Mouse (Mus musculus) C2C12 (cell line): ENCODE results near the gene Dedd. TPM values are rescaled to one million over a fixed set of nuclear protein-coding genes. Genes with fewer than 3 reads are reported as not detected.
A peak's percentile ranks its signal among the peaks of the same experiment; 100 is the strongest.

Experiments
- H3K27me3 ChIP-seq: one replicate; pipeline ENCODE4 v1.6.1; 2011; ENCODE audit not compliant: control insufficient read depth, insufficient read depth, insufficient read length
- H3K36me3 ChIP-seq: one replicate; pipeline ENCODE4 v1.6.1; 2011; ENCODE audit not compliant: control insufficient read depth, insufficient read depth
- H3K4me3 ChIP-seq: one replicate; pipeline ENCODE4 v1.5.1; 2011; ENCODE audit warnings: mild to moderate bottlenecking, control low read depth; ENCODE audit not compliant: poor library complexity, insufficient read depth, severe bottlenecking
- H3K79me2 ChIP-seq: one replicate; pipeline ENCODE4 v1.6.1; 2011; ENCODE audit not compliant: control insufficient read depth, insufficient read depth
- H3K79me3 ChIP-seq: one replicate; pipeline ENCODE4 v1.6.1; 2011; ENCODE audit warnings: low read depth, control low read depth
- H3ac ChIP-seq: one replicate; pipeline ENCODE3; 2011; ENCODE audit warnings: low read depth; ENCODE audit not compliant: control insufficient read depth, insufficient read length
- CEBPB ChIP-seq: IDR thresholded peaks from one replicate; pipeline ENCODE4 v1.6.1; 2011; ENCODE audit warnings: low read depth, mild to moderate bottlenecking, control low read depth, moderate library complexity
- CTCF ChIP-seq: IDR thresholded peaks from one replicate; pipeline ENCODE4 v1.5.1; 2011; ENCODE audit not compliant: control insufficient read depth, insufficient read depth, insufficient read length
- FOSL1 ChIP-seq: IDR thresholded peaks from one replicate; pipeline ENCODE4 v1.8.0; 2011; ENCODE audit warnings: mild to moderate bottlenecking, low read length; ENCODE audit not compliant: poor library complexity, insufficient read depth, severe bottlenecking
- MAX ChIP-seq: IDR thresholded peaks from one replicate; pipeline ENCODE4 v1.6.1; 2011; ENCODE audit warnings: mild to moderate bottlenecking, control low read depth
- MYOD1 ChIP-seq: IDR thresholded peaks from one replicate; pipeline ENCODE4 v1.6.1; 2011; ENCODE audit warnings: low read depth; ENCODE audit not compliant: control insufficient read depth, insufficient read length
- MYOG ChIP-seq: IDR thresholded peaks from one replicate; pipeline ENCODE4 v1.6.1; 2011; ENCODE audit not compliant: control insufficient read depth, insufficient read length; ENCODE audit errors: extremely low read depth
- USF1 ChIP-seq: IDR thresholded peaks from one replicate; pipeline ENCODE4 v1.6.1; 2011; ENCODE audit warnings: low read depth, mild to moderate bottlenecking, control low read depth, moderate library complexity
- polyA plus RNA-seq: library from polyadenylated mRNA; unstranded; fragments of >200 nt; fragmentation: generic; extraction: Trizol; gene quantifications from one replicate; pipeline ENCODE4 v1.2.1, GENCODE M21; 2012; ENCODE audit warnings: missing spikeins

Gene Dedd
- polyA plus RNA-seq, 1 experiment, result 44.8 TPM

- Histone ChIP-seq H3K79me3 (peaks cover 35% of the 10 kb centered on the region), H3K4me3 (no peak overlapping the region), H3K36me3 (peaks cover 36% of the 10 kb centered on the region), H3K27me3 (no peaks in the 10 kb centered on the region), H3ac (no peak overlapping the region), H3K79me2 (peaks cover 49% of the 10 kb centered on the region)
- TF ChIP-seq CTCF (no peak), CEBPB (no peak), MYOD1 (no peak), FOSL1 (no peak), MAX (no peak), MYOG (no peak), USF1 (no peak)
Observed at GRCm38 (mm10) chr1:171343922-171344677, 15.2 kb downstream of the Dedd start.

- H3ac ChIP-seq, result peak overlapping the region; percentile 18
- peaks cover 56% of the 10 kb centered on the region for H3K79me2 ChIP-seq
- peak overlapping the region; percentile 100 for H3K4me3 ChIP-seq
- peaks cover 40% of the 10 kb centered on the region for H3K79me3 ChIP-seq
- no peak for TF ChIP-seq FOSL1
- TF ChIP-seq USF1, result no peak
- TF ChIP-seq MAX, result no peak
- TF ChIP-seq CEBPB, result no peak
- no peak for TF ChIP-seq CTCF
- no peak for TF ChIP-seq MYOD1
- TF ChIP-seq MYOG, result no peak
- H3K36me3 ChIP-seq, result peaks cover 30% of the 10 kb centered on the region
- H3K27me3 ChIP-seq, result no peaks in the 10 kb centered on the region
Observed at GRCm38 (mm10) chr1:171344715-171345114, 15.8 kb downstream of the Dedd start.

GRCm38 (mm10) chr1:171345225-171346094 is 16.5 kb downstream of the Dedd start, which contains the start of the genes Nit1 and Pfdn2:
Gene Nit1 (minus strand): TSS chr1:171345646.
Gene Pfdn2 (plus strand): TSS chr1:171345670.
- H3ac ChIP-seq, result peak within 1 kb of the TSS; percentile 81
- peak within 1 kb of the TSS; percentile 100 for H3K4me3 ChIP-seq
- H3K27me3 ChIP-seq, result no peaks in the 10 kb centered on the region
- TF ChIP-seq USF1 (no peak), MYOG (no peak), CTCF (no peak), CEBPB (no peak), MYOD1 (no peak), FOSL1 (no peak), MAX (no peak)
- peaks cover 23% of the 10 kb centered on the region for H3K36me3 ChIP-seq
- peaks cover 47% of the 10 kb centered on the region for H3K79me3 ChIP-seq
- peaks cover 63% of the 10 kb centered on the region for H3K79me2 ChIP-seq

- TF ChIP-seq USF1 (peak; percentile 83), FOSL1 (no peak)
- peak overlapping the region; percentile 81 for H3ac ChIP-seq
- peak overlapping the region; percentile 100 for H3K4me3 ChIP-seq
- peaks cover 53% of the 10 kb centered on the region for H3K79me3 ChIP-seq
- H3K27me3 ChIP-seq, result no peaks in the 10 kb centered on the region
- H3K79me2 ChIP-seq, result peaks cover 69% of the 10 kb centered on the region
- peaks cover 17% of the 10 kb centered on the region for H3K36me3 ChIP-seq
Observed at GRCm38 (mm10) chr1:171346095-171346450, 17.1 kb downstream of the Dedd start.

- H3K27me3 ChIP-seq, result no peaks in the 10 kb centered on the region
- no peak overlapping the region for H3ac ChIP-seq
- peaks cover 77% of the 10 kb centered on the region for H3K79me3 ChIP-seq
- H3K4me3 ChIP-seq, result no peak overlapping the region
- no peaks in the 10 kb centered on the region for H3K36me3 ChIP-seq
- H3K79me2 ChIP-seq, result peaks cover 95% of the 10 kb centered on the region
- TF ChIP-seq MYOG (no peak), USF1 (no peak), FOSL1 (no peak), CEBPB (no peak), CTCF (no peak), MAX (no peak), MYOD1 (no peak)
Observed at GRCm38 (mm10) chr1:171348665-171349064, 19.7 kb downstream of the Dedd start.
